Mouse (Mus musculus): ENCODE results near the gene Sox18.

DNA sequence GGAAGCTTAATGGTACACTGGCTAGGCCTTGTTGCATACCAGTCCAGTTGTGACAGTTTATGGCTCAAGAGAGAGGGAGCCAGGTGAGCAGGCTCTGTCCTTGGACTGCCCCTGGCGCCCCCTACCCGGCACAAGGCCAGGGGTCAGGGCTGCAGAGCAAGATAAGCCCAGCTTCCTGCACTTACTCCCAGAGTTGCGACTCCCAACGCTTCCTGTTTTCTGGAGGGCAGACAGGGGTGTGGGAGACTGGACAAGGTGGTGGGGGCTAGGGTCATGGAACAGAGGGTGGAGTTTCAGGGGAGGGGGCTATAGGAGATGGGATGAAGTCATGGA is 8.2 kb downstream of the Sox18 start:
- TF ChIP-seq CEBPB (IDR thresholded peaks at IDR 0.05; ENCODE audit: low read depth) (no peak), CTCF (IDR thresholded peaks at IDR 0.05; ENCODE audit: control insufficient read depth, insufficient read depth, insufficient read length) (no peak), MAX (IDR thresholded peaks at IDR 0.05) (no peak), USF1 (IDR thresholded peaks at IDR 0.05; ENCODE audit: low read depth) (no peak), MYOG (IDR thresholded peaks at IDR 0.05; ENCODE audit: control insufficient read depth, extremely low read depth, insufficient read length) (no peak), FOSL1 (IDR thresholded peaks at IDR 0.05; ENCODE audit: insufficient read depth, low read length, poor library complexity, severe bottlenecking) (no peak), MYOD1 (IDR thresholded peaks at IDR 0.05; ENCODE audit: control insufficient read depth, insufficient read length, low read depth) (no peak)

Measured in C2C12 (cell line).